ENCODE assay signal across 8 mouse cellular contexts in the genomic region with DNA sequence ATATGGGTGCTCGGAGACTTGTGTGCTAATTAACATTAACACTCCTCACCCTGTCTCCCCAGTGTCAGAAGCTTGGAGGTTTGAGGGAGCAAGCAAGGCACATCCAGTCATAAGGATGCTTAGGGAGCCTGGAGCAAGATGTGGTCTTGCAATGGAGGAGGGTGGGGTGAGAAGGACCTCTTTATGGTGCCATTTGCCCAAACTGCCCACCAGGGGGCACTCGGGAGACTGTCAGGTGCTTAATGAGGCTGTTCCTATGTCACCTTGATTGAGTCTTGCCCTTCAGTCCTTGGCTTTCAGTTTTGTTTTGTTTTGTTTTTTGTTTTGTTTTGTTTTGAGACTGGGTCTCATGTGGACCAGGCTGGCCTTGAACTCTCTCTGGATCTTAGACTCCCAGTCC.
DNase-seq lines count a peak whose midpoint lies in the region; ATAC-seq and TF ChIP-seq lines count a peak whose summit lies in the region.
"Had no signal": no experiment of that assay in that cellular context is flagged by ENCODE, and none has a peak within 500 bp of the region (broad histone marks: within the 10 kb centered on the region; RNA-seq: fewer than 3 reads in every experiment).

No protein-coding gene starts in this region.

- no peak overlapping the region for H3K27ac ChIP-seq in kidney, embryonic 15.5 days
- no peak overlapping the region for H3K27ac ChIP-seq in ES-Bruce4 (ENCODE audit: insufficient read depth, low read length)
- H3K27ac ChIP-seq in embryonic facial prominence, embryonic 11.5 days (replicated peaks; ENCODE audit: low read depth, low read length), result no peak overlapping the region
- H3K27ac ChIP-seq: heart, embryonic 13.5 days had no signal

- TF ChIP-seq EP300 in ES-Bruce4 (IDR thresholded peaks at IDR 0.05; ENCODE audit: insufficient read depth, low read depth, low read length), result no peak

- H3K4me2 ChIP-seq in kidney, embryonic 15.5 days, result no peak overlapping the region
- no peak overlapping the region for H3K4me2 ChIP-seq in embryonic facial prominence, embryonic 11.5 days (ENCODE audit: low read depth, low read length)
- H3K4me2 ChIP-seq: heart, embryonic 13.5 days had no signal

- H3K36me3 ChIP-seq in kidney, embryonic 15.5 days, result no peaks in the 10 kb centered on the region
- no peaks in the 10 kb centered on the region for H3K36me3 ChIP-seq in ES-Bruce4 (ENCODE audit: control insufficient read depth, insufficient read depth, low read length, poor library complexity, severe bottlenecking)
- no peaks in the 10 kb centered on the region for H3K36me3 ChIP-seq in embryonic facial prominence, embryonic 11.5 days (replicated peaks; ENCODE audit: control insufficient read depth, insufficient read depth, low read depth, low read length)
- H3K36me3 ChIP-seq: heart, embryonic 13.5 days had no signal

- H3K27me3 ChIP-seq in kidney, embryonic 15.5 days, result no peaks in the 10 kb centered on the region
- no peaks in the 10 kb centered on the region for H3K27me3 ChIP-seq in ES-Bruce4 (ENCODE audit: control insufficient read depth, insufficient read depth, low read length, poor library complexity, severe bottlenecking)
- no peaks in the 10 kb centered on the region for H3K27me3 ChIP-seq in embryonic facial prominence, embryonic 11.5 days (ENCODE audit: control insufficient read depth, insufficient read depth, low read length)
- H3K27me3 ChIP-seq: heart, embryonic 13.5 days had no signal

- peaks cover 3% of the 10 kb centered on the region; the same call in 1 of the 2 replicates for H3K4me1 ChIP-seq in kidney, embryonic 15.5 days
- H3K4me1 ChIP-seq in ES-Bruce4 (ENCODE audit: control insufficient read depth, insufficient read depth, low read length), result no peaks in the 10 kb centered on the region
- no peaks in the 10 kb centered on the region for H3K4me1 ChIP-seq in embryonic facial prominence, embryonic 11.5 days (ENCODE audit: control insufficient read depth, insufficient read depth, low read length)
- no peaks in the 10 kb centered on the region for H3K4me1 ChIP-seq in lung, adult 2 months (ENCODE audit: control insufficient read depth, insufficient read depth, low read length)
- H3K4me1 ChIP-seq: heart, embryonic 13.5 days had no signal

- TF ChIP-seq POLR2A in ES-Bruce4 (IDR thresholded peaks at IDR 0.05; ENCODE audit: insufficient read depth, low read length), result no peak
- TF ChIP-seq POLR2A in lung, adult 2 months (IDR thresholded peaks at IDR 0.05; ENCODE audit: borderline replicate concordance, extremely low read depth, low read depth, low read length), result no peak

- WGBS in kidney, embryonic 15.5 days, result 45% methylated on average over 2 of the region's 2 CpGs
- WGBS in embryonic facial prominence, embryonic 11.5 days, result 46% methylated on average over 2 of the region's 2 CpGs
- 49% methylated on average over 2 of the region's 2 CpGs for WGBS in lung, adult 2 months

- no peak overlapping the region for H3K9ac ChIP-seq in kidney, embryonic 15.5 days
- no peak overlapping the region for H3K9ac ChIP-seq in ES-Bruce4 (ENCODE audit: low read depth, poor library complexity, severe bottlenecking)
- no peak overlapping the region for H3K9ac ChIP-seq in embryonic facial prominence, embryonic 11.5 days (replicated peaks; ENCODE audit: low read length)
- H3K9ac ChIP-seq: heart, embryonic 13.5 days had no signal

- DNase-seq in kidney, adult 9 months, result peak; percentile 51
- DNase-seq in ZHBTc4 (ENCODE audit: low read depth, low spot score), result peak; percentile 85
- DNase-seq in embryonic facial prominence, embryonic 11.5 days (ENCODE audit: low spot score), result peak; percentile 72
- peak; percentile 32 for DNase-seq in lung, adult 2 months
- DNase-seq in spleen, postnatal 36 days (ENCODE audit: low spot score in 2 of 2), result peak; percentile 58 to 66

- no peak for ATAC-seq in kidney, embryonic 15.5 days (replicated peaks; ENCODE audit: low FRiP score)
- no peak for ATAC-seq in embryonic facial prominence, embryonic 11.5 days (replicated peaks; ENCODE audit: insufficient number of reproducible peaks, low FRiP score, low TSS enrichment, low read depth)

- peak; percentile 76 for TF ChIP-seq CTCF in ES-Bruce4 (IDR thresholded peaks at IDR 0.05; ENCODE audit: low read depth, low read length)
- TF ChIP-seq CTCF in lung, adult 2 months (IDR thresholded peaks at IDR 0.05; ENCODE audit: insufficient read depth, low read length), result peak; percentile 75

- no peaks in the 10 kb centered on the region for H3K9me3 ChIP-seq in kidney, embryonic 15.5 days (replicated peaks)
- H3K9me3 ChIP-seq in ES-Bruce4 (replicated peaks; ENCODE audit: control insufficient read depth, insufficient read depth, low read length, poor library complexity, severe bottlenecking), result no peaks in the 10 kb centered on the region
- H3K9me3 ChIP-seq in embryonic facial prominence, embryonic 11.5 days (replicated peaks; ENCODE audit: control insufficient read depth, low read length), result no peaks in the 10 kb centered on the region
- H3K9me3 ChIP-seq: heart, embryonic 13.5 days had no signal

- no peak overlapping the region for H3K4me3 ChIP-seq in kidney, embryonic 15.5 days (replicated peaks)
- no peak overlapping the region for H3K4me3 ChIP-seq in ES-Bruce4 (ENCODE audit: low read depth, low read length)
- no peak overlapping the region for H3K4me3 ChIP-seq in embryonic facial prominence, embryonic 11.5 days (ENCODE audit: low read depth, low read length)
- no peak overlapping the region for H3K4me3 ChIP-seq in lung, adult 2 months (replicated peaks; ENCODE audit: extremely low read depth, low read depth, low read length)
- H3K4me3 ChIP-seq: heart, embryonic 13.5 days had no signal

Comparison
In these comparisons a context has a peak if more than half of its experiments do, and no peak if none do; other contexts are left out.
1. DNase-seq: peak in every context shown above with its lines; median percentile 85 in ZHBTc4; 72 in embryonic facial prominence, embryonic 11.5 days; 62 in spleen, postnatal 36 days; 51 in kidney, adult 9 months; 32 in lung, adult 2 months.